Mouse (Mus musculus) ES-E14 (cell line): ENCODE measurements around the gene Evx2.

Source experiments
- CHD2 ChIP-seq: IDR thresholded peaks from 2 replicates; pipeline ENCODE4 v1.6.1; 2014; ENCODE audit warnings: mild to moderate bottlenecking, low read depth, low read length, inconsistent platforms
- MAFK ChIP-seq: IDR thresholded peaks from 2 replicates; pipeline ENCODE4 v1.6.1; 2014; ENCODE audit warnings: mild to moderate bottlenecking, low read depth, low read length, inconsistent platforms; ENCODE audit not compliant: insufficient read depth
- ZC3H11A ChIP-seq: IDR thresholded peaks from 2 replicates; pipeline ENCODE4 v1.6.1; 2012; ENCODE audit warnings: low read depth, mild to moderate bottlenecking, inconsistent platforms, low read length, borderline replicate concordance
- ZNF384 ChIP-seq: IDR thresholded peaks from 2 replicates; pipeline ENCODE4 v1.6.1; 2012; ENCODE audit warnings: low read depth, low read length, inconsistent platforms

- TF ChIP-seq CHD2 (no peak), MAFK (no peak), ZNF384 (no peak), ZC3H11A (no peak)
Observed at GRCm38 (mm10) chr2:74656632-74657021, 2.7 kb downstream of the Evx2 start.
